Mouse (Mus musculus) CH12.LX (cell line): ENCODE data around the gene Gm826. TPM values are rescaled to one million over a fixed set of nuclear protein-coding genes. Genes with fewer than 3 reads are reported as not detected.

Experiments
- DNase-seq: peaks from one replicate; pipeline ENCODE4 v3.0.0-alpha.2; 2013; ENCODE audit errors: extremely low read depth
- H3K27ac ChIP-seq: 2 replicates; pipeline ENCODE4 v1.5.1; 2012; ENCODE audit warnings: low read depth, mild to moderate bottlenecking, control low read depth, moderate library complexity; ENCODE audit not compliant: insufficient read depth
- H3K27me3 ChIP-seq: replicated peaks from 2 replicates; pipeline ENCODE3; 2012; ENCODE audit warnings: inconsistent platforms
- H3K36me3 ChIP-seq, 2 experiments: replicated peaks in 1 of 2; 2 replicates each; pipeline versions ENCODE3 to v1.6.1; 2012; ENCODE audit warnings: inconsistent platforms in 1 of 2, low read length in 1 of 2, mild to moderate bottlenecking in 1 of 2, mixed read lengths in 1 of 2, moderate library complexity in 1 of 2; ENCODE audit not compliant: control insufficient read depth in 1 of 2, insufficient read depth in 1 of 2
- H3K4me1 ChIP-seq, 2 experiments: 2 replicates each; pipeline ENCODE4 v1.6.1; 2012; ENCODE audit warnings: inconsistent platforms in 1 of 2, moderate library complexity in 1 of 2; ENCODE audit not compliant: insufficient read depth in 2 of 2, control insufficient read depth in 1 of 2
- H3K4me2 ChIP-seq: 2 replicates; pipeline ENCODE4 v1.6.1; 2012; ENCODE audit warnings: low read depth, mild to moderate bottlenecking, control low read depth; ENCODE audit not compliant: poor library complexity, insufficient read depth, severe bottlenecking
- H3K4me3 ChIP-seq, 3 experiments: fragments of 150-350 bp in 1 of 3; sonication (generic) in 1 of 3; replicated peaks in 1 of 3; 2 replicates each; pipeline versions ENCODE3 to v1.5.1; 2011 to 2012; ENCODE audit warnings: low read depth in 2 of 3, low read length in 2 of 3, mild to moderate bottlenecking in 2 of 3, moderate library complexity in 2 of 3, control low read depth in 1 of 3, improper control_type of control experiment in 1 of 3, inconsistent platforms in 1 of 3, mixed read lengths in 1 of 3; ENCODE audit not compliant: poor library complexity in 1 of 3
- H3K79me2 ChIP-seq: replicated peaks from 2 replicates; pipeline ENCODE4 v1.6.1; 2012; ENCODE audit warnings: mild to moderate bottlenecking, moderate library complexity; ENCODE audit not compliant: control insufficient read depth, poor library complexity, insufficient read depth, severe bottlenecking; ENCODE audit errors: extremely low read depth
- H3K9ac ChIP-seq: 2 replicates; pipeline ENCODE4 v1.6.1; 2012; ENCODE audit warnings: low read depth, mild to moderate bottlenecking, control low read depth, moderate library complexity; ENCODE audit not compliant: insufficient read depth
- H3K9me3 ChIP-seq: replicated peaks from 2 replicates; pipeline ENCODE3; 2012; ENCODE audit warnings: low read length, inconsistent platforms, mixed read lengths
- BHLHE40 ChIP-seq: IDR thresholded peaks from 2 replicates; pipeline ENCODE4 v1.6.1; 2011; ENCODE audit warnings: mild to moderate bottlenecking, low read depth, low read length, improper control_type of control experiment
- CHD2 ChIP-seq: IDR thresholded peaks from 2 replicates; pipeline ENCODE4 v1.6.1; 2011; ENCODE audit warnings: low read length, improper control_type of control experiment
- CTCF ChIP-seq, 2 experiments: IDR thresholded peaks in 1 of 2; conservative IDR thresholded peaks in 1 of 2; 2 replicates each; pipeline ENCODE4 v1.5.1; 2011 to 2012; ENCODE audit warnings: low read depth in 2 of 2, low read length in 2 of 2, improper control_type of control experiment in 1 of 2, inconsistent platforms in 1 of 2, mild to moderate bottlenecking in 1 of 2, moderate library complexity in 1 of 2
- EP300 ChIP-seq: IDR thresholded peaks from 2 replicates; pipeline ENCODE4 v1.6.1; 2011; ENCODE audit warnings: low read length, improper control_type of control experiment
- HCFC1 ChIP-seq: IDR thresholded peaks from 2 replicates; pipeline ENCODE4 v1.6.1; 2012; ENCODE audit warnings: low read depth, mild to moderate bottlenecking, inconsistent platforms, low read length, improper control_type of control experiment
- IRF4 ChIP-seq: IDR thresholded peaks from 2 replicates; pipeline ENCODE4 v1.6.1; 2014; ENCODE audit warnings: low read depth, mild to moderate bottlenecking, inconsistent platforms, low read length, improper control_type of control experiment
- JUN ChIP-seq: IDR thresholded peaks from 2 replicates; pipeline ENCODE4 v1.6.1; 2011; ENCODE audit warnings: low read depth, mild to moderate bottlenecking, low read length, improper control_type of control experiment, moderate library complexity; ENCODE audit not compliant: insufficient read depth
- KAT2A ChIP-seq: IDR thresholded peaks from 2 replicates; pipeline ENCODE4 v1.6.1; 2012; ENCODE audit warnings: low read length, improper control_type of control experiment, inconsistent platforms; ENCODE audit not compliant: insufficient replicate concordance
- MAFK ChIP-seq: IDR thresholded peaks from 2 replicates; pipeline ENCODE4 v1.6.1; 2011; ENCODE audit warnings: low read length, improper control_type of control experiment; ENCODE audit not compliant: insufficient replicate concordance
- MAX ChIP-seq: IDR thresholded peaks from 2 replicates; pipeline ENCODE4 v1.6.1; 2011; ENCODE audit warnings: low read length, improper control_type of control experiment
- MAZ ChIP-seq: IDR thresholded peaks from 2 replicates; pipeline ENCODE4 v1.6.1; 2012; ENCODE audit warnings: low read depth, mild to moderate bottlenecking, inconsistent platforms, low read length, improper control_type of control experiment, moderate library complexity
- MEF2A ChIP-seq: IDR thresholded peaks from 2 replicates; pipeline ENCODE4 v1.6.1; 2014; ENCODE audit warnings: low read depth, mild to moderate bottlenecking, inconsistent platforms, low read length, improper control_type of control experiment, borderline replicate concordance
- MXI1 ChIP-seq: IDR thresholded peaks from 2 replicates; pipeline ENCODE4 v1.6.1; 2011; ENCODE audit warnings: mild to moderate bottlenecking, low read depth, low read length, improper control_type of control experiment
- NRF1 ChIP-seq: IDR thresholded peaks from 2 replicates; pipeline ENCODE4 v1.6.1; 2014; ENCODE audit warnings: low read depth, mild to moderate bottlenecking, inconsistent platforms, low read length, improper control_type of control experiment, moderate library complexity
- POLR2A ChIP-seq: IDR thresholded peaks from 2 replicates; pipeline ENCODE4 v1.6.1; 2011; ENCODE audit warnings: low read depth, mild to moderate bottlenecking, improper control_type of control experiment, low read length
- RAD21 ChIP-seq: IDR thresholded peaks from 2 replicates; pipeline ENCODE4 v1.6.1; 2011; ENCODE audit warnings: low read depth, mild to moderate bottlenecking, low read length, improper control_type of control experiment, moderate library complexity
- RCOR1 ChIP-seq: conservative IDR thresholded peaks from 2 replicates; pipeline ENCODE4 v1.6.1; 2012; ENCODE audit warnings: low read depth, mild to moderate bottlenecking, inconsistent platforms, low read length, improper control_type of control experiment
- SIN3A ChIP-seq: IDR thresholded peaks from 2 replicates; pipeline ENCODE4 v1.6.1; 2012; ENCODE audit warnings: low read length, improper control_type of control experiment, inconsistent platforms
- SMC3 ChIP-seq: IDR thresholded peaks from 2 replicates; pipeline ENCODE4 v1.6.1; 2011; ENCODE audit warnings: low read depth, low read length, improper control_type of control experiment
- TBP ChIP-seq: conservative IDR thresholded peaks from 2 replicates; pipeline ENCODE4 v1.6.1; 2011; ENCODE audit warnings: low read depth, low read length, improper control_type of control experiment
- ZC3H11A ChIP-seq: IDR thresholded peaks from 2 replicates; pipeline ENCODE4 v1.6.1; 2012; ENCODE audit warnings: low read depth, mild to moderate bottlenecking, inconsistent platforms, low read length, improper control_type of control experiment
- ZKSCAN1 ChIP-seq: IDR thresholded peaks from 2 replicates; pipeline ENCODE4 v1.6.1; 2012; ENCODE audit warnings: low read depth, inconsistent platforms, low read length, improper control_type of control experiment, borderline replicate concordance
- ZNF384 ChIP-seq: IDR thresholded peaks from 2 replicates; pipeline ENCODE4 v1.6.1; 2012; ENCODE audit warnings: low read depth, low read length, improper control_type of control experiment, inconsistent platforms
- dilution Hi-C: fragments of 300-500 bp; cut with MboI; formaldehyde crosslinking; loops from 2 replicates; pipeline ENCODE4 v1.14.3; 2020; ENCODE audit warnings: low sequenced_read_pairs; ENCODE audit not compliant: extremely low pct_unique_long_range_greater_than_20kb, extremely low pct_ligation_motif_present
- in situ Hi-C: fragments of 300-500 bp; cut with MboI; formaldehyde crosslinking; loops from 3 replicates; pipeline ENCODE4 v1.14.3; 2019; ENCODE audit warnings: low sequenced_read_pairs, low pct_ligation_motif_present, low pct_unique_long_range_greater_than_20kb, mixed read lengths
- polyA plus RNA-seq: library from polyadenylated mRNA; unstranded; fragments of >175 nt; gene quantifications from 2 replicates; pipeline ENCODE4 v1.2.1, GENCODE M21; 2012; ENCODE audit warnings: low read depth; ENCODE audit not compliant: insufficient read length
- total RNA-seq, 2 experiments: library from RNA; depleted of rRNA; stranded (reverse); fragments of 300-350 nt in 1 of 2; fragments of >200 nt in 1 of 2; gene quantifications; 2 replicates each; pipeline ENCODE4 v1.2.3; 2012 to 2014

Gm826 gene
- total and polyA plus RNA-seq, 3 experiments = 0.32 TPM; not detected in 2

DNA sequence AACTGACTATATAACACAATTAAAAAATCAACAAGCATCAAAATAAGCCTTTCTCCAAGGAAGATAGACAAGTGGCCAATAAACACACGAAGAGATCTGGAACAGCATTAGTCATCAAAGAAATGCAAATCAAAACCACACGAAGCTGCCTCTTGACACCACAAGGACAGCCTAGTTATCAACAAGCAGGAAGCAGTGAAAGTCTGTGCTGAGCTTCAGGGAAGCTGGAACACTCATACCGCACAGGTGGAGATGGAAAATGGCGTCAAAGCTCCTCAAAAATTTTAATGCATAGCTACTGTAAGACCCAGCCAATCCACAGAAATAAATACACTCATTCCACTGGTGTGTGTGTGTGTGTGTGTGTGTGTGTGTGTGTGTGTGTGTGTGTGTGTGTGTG lies 31.9 kb downstream of the Gm826 start (continued):
- no peak for TF ChIP-seq KAT2A
- no peak for TF ChIP-seq NRF1
- TF ChIP-seq MAFK = 0 out of 2 replicates have a peak, but pooled peaks have one; percentile 41
- no peak for TF ChIP-seq RAD21
- peak; percentile 31; the same call in 1 of the 2 replicates for TF ChIP-seq JUN
- TF ChIP-seq MXI1 = no peak
- 0 out of 2 replicates have a peak, but pooled peaks have one; percentile 41 for TF ChIP-seq RCOR1

DNA sequence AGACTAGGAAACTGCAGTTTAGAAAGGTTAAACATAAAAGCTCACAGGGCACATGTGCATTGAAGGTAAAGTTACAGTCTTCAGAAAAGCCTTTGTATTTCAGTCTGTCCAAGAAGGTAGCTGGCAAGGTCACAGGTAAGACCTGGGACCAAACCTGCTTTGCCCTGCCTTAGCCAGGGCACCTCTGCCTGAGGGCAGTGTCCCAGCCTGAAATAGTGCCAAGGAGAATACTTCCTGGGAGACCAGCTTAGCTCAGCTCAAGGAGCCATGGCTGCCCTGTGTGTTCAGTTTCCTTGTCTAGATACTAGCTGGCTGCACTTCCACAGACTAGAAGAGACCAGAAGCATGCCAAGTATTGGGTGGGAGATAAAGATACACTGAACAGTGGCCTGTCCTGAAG lies 35.4 kb downstream of the Gm826 start:
- H3K9ac ChIP-seq = no peak overlapping the region
- TF ChIP-seq CTCF (conservative IDR thresholded peaks at IDR 0.05 in 1 of 2, IDR thresholded peaks at IDR 0.05 in 1 of 2; ENCODE audit: low read depth in 2 of 2, low read length in 2 of 2) (no peak), ZKSCAN1 (no peak), POLR2A (no peak), SMC3 (no peak)
- TF ChIP-seq, all 38 proteins: peak for 0
- H3K79me2 ChIP-seq = no peaks in the 10 kb centered on the region
- dilution Hi-C loops = no loop called here
- H3K27me3 ChIP-seq = no peaks in the 10 kb centered on the region
- H3K9me3 ChIP-seq = no peaks in the 10 kb centered on the region
- no peak overlapping the region for H3K4me3 ChIP-seq
- no peak for DNase-seq
- no peak overlapping the region for H3K4me2 ChIP-seq
- H3K4me1 ChIP-seq = peaks cover 2 to 18% of the 10 kb centered on the region in 2 experiments; a peak in 2 of 4 replicates
- H3K36me3 ChIP-seq = no peaks in the 10 kb centered on the region
- in situ Hi-C loops = no loop called here
- no peak overlapping the region for H3K27ac ChIP-seq

GRCm38 (mm10) chr2:160288538-160289151 lies 45.3 kb downstream of the Gm826 start:
- no peaks in the 10 kb centered on the region for H3K79me2 ChIP-seq
- DNase-seq = no peak
- no peak overlapping the region for H3K4me3 ChIP-seq
- no peaks in the 10 kb centered on the region for H3K27me3 ChIP-seq
- H3K9me3 ChIP-seq = no peaks in the 10 kb centered on the region
- no peaks in the 10 kb centered on the region for H3K36me3 ChIP-seq
- H3K4me2 ChIP-seq = no peak overlapping the region
- TF ChIP-seq MEF2A (no peak), SIN3A (no peak), POLR2A (no peak), EP300 (no peak), BHLHE40 (no peak), JUN (no peak), ZNF384 (no peak), TBP (no peak), IRF4 (no peak), MAZ (no peak), HCFC1 (no peak), ZC3H11A (no peak), CHD2 (no peak), RCOR1 (no peak), MAX (no peak)
- in situ Hi-C loops (no loop called here), dilution Hi-C loops (no loop called here)
- H3K27ac ChIP-seq = no peak overlapping the region
- no peak overlapping the region for H3K9ac ChIP-seq
- H3K4me1 ChIP-seq = 0 out of 4 replicates have a peak, but pooled peaks cover 0 to 3% of the 10 kb centered on the region in 2 experiments
